Mouse (Mus musculus) lung, postnatal 0 days (tissue): ENCODE measurements around the gene Sppl2b.

Source experiments
- CTCF ChIP-seq: IDR thresholded peaks from 2 replicates; pipeline ENCODE4 v1.5.1; 2016; ENCODE audit warnings: antibody characterized with exemption, mild to moderate bottlenecking
- EP300 ChIP-seq: IDR thresholded peaks from 2 replicates; pipeline ENCODE4 v1.6.1; 2016; ENCODE audit warnings: antibody characterized with exemption, mild to moderate bottlenecking, control low read depth

DNA sequence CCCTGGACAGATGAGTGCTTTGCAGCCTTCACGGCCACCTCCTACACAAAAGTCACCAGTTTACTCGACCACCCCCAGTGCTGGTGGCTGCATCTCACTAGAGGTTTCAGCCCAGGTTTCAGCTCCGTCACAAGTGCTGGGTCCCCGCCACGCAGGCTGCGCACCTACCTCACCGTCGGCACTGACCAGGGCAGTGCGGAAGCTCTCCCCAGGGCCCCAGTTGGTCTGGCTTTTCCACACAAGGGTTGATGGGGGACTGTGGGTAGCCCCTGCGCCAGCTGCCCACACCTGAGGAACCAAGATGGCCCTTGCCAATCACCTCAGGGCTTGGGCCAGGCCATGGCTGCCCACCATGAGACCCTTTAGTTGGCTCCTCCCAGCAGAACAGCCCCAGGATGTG is 48.2 kb downstream of the Sppl2b start:
- TF ChIP-seq CTCF (no peak), EP300 (no peak)
